ENCODE assay signal across 10 mouse cellular contexts in the genomic region with DNA sequence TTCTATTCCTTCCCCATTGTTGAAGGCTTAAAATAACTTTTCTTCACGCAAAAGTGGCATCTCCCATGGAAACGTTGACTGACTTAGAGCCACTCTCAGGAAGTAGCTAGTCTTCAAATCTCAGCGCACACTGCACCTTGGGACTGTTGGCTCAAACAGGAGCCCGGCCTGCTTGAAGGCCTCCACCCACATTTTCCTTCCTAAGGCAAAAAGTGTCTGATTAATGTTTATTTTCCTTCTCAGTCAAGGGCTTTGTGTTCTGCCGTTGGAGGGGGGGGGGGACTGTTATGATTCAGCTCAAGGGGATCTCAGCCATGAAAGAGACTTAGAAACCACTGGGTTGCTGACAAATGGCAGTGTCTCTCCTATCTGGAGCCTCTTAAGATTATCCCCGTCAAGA. TPM values are rescaled to one million over a fixed set of nuclear protein-coding genes. Genes with fewer than 3 reads are reported as not detected.
DNase-seq lines count a peak whose midpoint lies in the region; ATAC-seq and TF ChIP-seq lines count a peak whose summit lies in the region.
"Had no signal": no experiment of that assay in that cellular context is flagged by ENCODE, and none has a peak within 500 bp of the region (broad histone marks: within the 10 kb centered on the region; RNA-seq: fewer than 3 reads in every experiment).

No protein-coding gene starts in this region.

- no peaks in the 10 kb centered on the region for H3K27me3 ChIP-seq in hindbrain, postnatal 0 days (ENCODE audit: insufficient read depth, low read length)
- H3K27me3 ChIP-seq in hindbrain, embryonic 12.5 days = no peaks in the 10 kb centered on the region
- peaks cover 2% of the 10 kb centered on the region; the same call in 1 of the 2 replicates for H3K27me3 ChIP-seq in heart, embryonic 13.5 days (replicated peaks)

- ATAC-seq in hindbrain, postnatal 0 days = no peak
- no peak for ATAC-seq in hindbrain, embryonic 12.5 days (ENCODE audit: low FRiP score)
- no peak for ATAC-seq in heart, embryonic 13.5 days (ENCODE audit: extremely low read depth, insufficient number of reproducible peaks, low FRiP score, low TSS enrichment)

- DNase-seq in hindbrain, postnatal 0 days (ENCODE audit: low spot score) = no peak
- DNase-seq in brain, embryonic 14.5 days (ENCODE audit: low read depth) = peak; percentile 33
- peak; percentile 37 for DNase-seq in lung, postnatal 10 days
- DNase-seq in thymus, adult 18-20 months = no peak
- DNase-seq in urinary bladder, postnatal 10 days (ENCODE audit: low spot score) = no peak
- DNase-seq: cerebellum, adult 2 months had no signal

- no peaks in the 10 kb centered on the region for H3K36me3 ChIP-seq in hindbrain, postnatal 0 days (ENCODE audit: insufficient read depth, low read length)
- H3K36me3 ChIP-seq in hindbrain, embryonic 12.5 days = no peaks in the 10 kb centered on the region
- no peaks in the 10 kb centered on the region for H3K36me3 ChIP-seq in heart, embryonic 13.5 days
- H3K36me3 ChIP-seq: forebrain, embryonic 12.5 days had no signal

- peak overlapping the region; percentile 58 for H3K27ac ChIP-seq in hindbrain, postnatal 0 days
- no peak overlapping the region for H3K27ac ChIP-seq in hindbrain, embryonic 12.5 days
- peak overlapping the region; percentile 75 for H3K27ac ChIP-seq in heart, embryonic 13.5 days (replicated peaks)
- H3K27ac ChIP-seq: forebrain, embryonic 12.5 days had no signal

- H3K9me3 ChIP-seq in hindbrain, postnatal 0 days (ENCODE audit: low read length) = no peaks in the 10 kb centered on the region
- no peaks in the 10 kb centered on the region for H3K9me3 ChIP-seq in hindbrain, embryonic 12.5 days (replicated peaks)
- no peaks in the 10 kb centered on the region for H3K9me3 ChIP-seq in heart, embryonic 13.5 days
- H3K9me3 ChIP-seq: forebrain, embryonic 12.5 days had no signal

- H3K9ac ChIP-seq in hindbrain, postnatal 0 days (replicated peaks; ENCODE audit: low read length) = no peak overlapping the region
- no peak overlapping the region for H3K9ac ChIP-seq in hindbrain, embryonic 12.5 days
- H3K9ac ChIP-seq in heart, embryonic 13.5 days = no peak overlapping the region
- H3K9ac ChIP-seq: forebrain, embryonic 12.5 days had no signal

- H3K4me2 ChIP-seq in hindbrain, postnatal 0 days (ENCODE audit: low read depth, low read length) = no peak overlapping the region
- H3K4me2 ChIP-seq in hindbrain, embryonic 12.5 days (replicated peaks) = no peak overlapping the region
- no peak overlapping the region for H3K4me2 ChIP-seq in heart, embryonic 13.5 days
- H3K4me2 ChIP-seq: forebrain, embryonic 12.5 days; liver, embryonic 11.5 days had no signal

- H3K4me3 ChIP-seq in hindbrain, postnatal 0 days (ENCODE audit: low read length) = no peak overlapping the region
- no peak overlapping the region for H3K4me3 ChIP-seq in hindbrain, embryonic 12.5 days
- H3K4me3 ChIP-seq in heart, embryonic 13.5 days = no peak overlapping the region
- H3K4me3 ChIP-seq: forebrain, embryonic 12.5 days had no signal

- TF ChIP-seq POLR2A in brain, embryonic 14.5 days (IDR thresholded peaks at IDR 0.05; ENCODE audit: borderline replicate concordance, extremely low read depth, insufficient read depth, insufficient read length, poor library complexity, severe bottlenecking) = no peak

- TF ChIP-seq CTCF in hindbrain, postnatal 0 days (IDR thresholded peaks at IDR 0.05; ENCODE audit: low read depth) = no peak
- TF ChIP-seq CTCF in brain, embryonic 14.5 days (IDR thresholded peaks at IDR 0.05; ENCODE audit: borderline replicate concordance, extremely low read depth, insufficient read depth, insufficient read length) = no peak

- peaks cover 5% of the 10 kb centered on the region; the same call in 1 of the 2 replicates for H3K4me1 ChIP-seq in hindbrain, postnatal 0 days (ENCODE audit: insufficient read depth, low read length)
- peaks cover 21% of the 10 kb centered on the region for H3K4me1 ChIP-seq in hindbrain, embryonic 12.5 days
- H3K4me1 ChIP-seq in heart, embryonic 13.5 days = peaks cover 38% of the 10 kb centered on the region

- 41% methylated on average over 6 of the region's 6 CpGs for WGBS in hindbrain, postnatal 0 days
- 57% methylated on average over 6 of the region's 6 CpGs for WGBS in hindbrain, embryonic 12.5 days
- WGBS in heart, embryonic 13.5 days = 32% methylated on average over 6 of the region's 6 CpGs

RNA-seq across cellular contexts. Expression of a gene that starts 56.5 kb away (rescaled TPM):
- total RNA-seq in hindbrain, postnatal 0 days (2014; rRNA removed) = 23.5 and 29.9 TPM in 2 replicates
- polyA plus RNA-seq in hindbrain, postnatal 0 days (2015; fragmentation: Nextera tagmentation; extraction: Ambion mirVana) = 19.8 and 22.2 TPM in 2 replicates
- polyA plus RNA-seq in hindbrain, embryonic 12.5 days (2016; fragmentation: Nextera tagmentation; extraction: Ambion mirVana) = 9.1 and 9.5 TPM in 2 replicates
- 15.1 and 16.6 TPM in 2 replicates for polyA plus RNA-seq in brain, embryonic 14.5 days (2012; rRNA removed)
- 6.2 and 6.3 TPM in 2 replicates for polyA plus RNA-seq in heart, embryonic 13.5 days (2015; fragmentation: Nextera tagmentation; extraction: Ambion mirVana)

Comparison
In these comparisons a context has a peak if more than half of its experiments do, and no peak if none do; other contexts are left out.
1. DNase-seq: peak in brain, embryonic 14.5 days (single experiment) and lung, postnatal 10 days (single experiment); none in hindbrain, postnatal 0 days (single experiment), thymus, adult 18-20 months (0 of 2) and urinary bladder, postnatal 10 days (single experiment).